Mouse (Mus musculus) liver, adult 2 months (tissue): ENCODE results near the gene Arrdc3. TPM values are rescaled to one million over a fixed set of nuclear protein-coding genes. Genes with fewer than 3 reads are reported as not detected.

ENCODE experiments used
- DNase-seq: peaks from one replicate; pipeline ENCODE4 v3.0.0-alpha.2; 2011; ENCODE audit warnings: low read depth, low spot score; ENCODE audit errors: extremely low read depth
- H3K27ac ChIP-seq: fragments of 200-500 bp; replicated peaks from 2 replicates; pipeline ENCODE4 v1.5.1; 2012; ENCODE audit warnings: low read depth, mild to moderate bottlenecking, control low read depth, inconsistent platforms, low read length; ENCODE audit not compliant: insufficient read depth
- H3K27me3 ChIP-seq: fragments of 200-500 bp; 2 replicates; pipeline ENCODE4 v1.6.1; 2012; ENCODE audit warnings: mild to moderate bottlenecking, moderate library complexity, low read length, inconsistent platforms; ENCODE audit not compliant: control insufficient read depth, insufficient read depth
- H3K36me3 ChIP-seq: fragments of 200-500 bp; 2 replicates; pipeline ENCODE4 v1.6.1; 2012; ENCODE audit warnings: low read length, inconsistent platforms; ENCODE audit not compliant: control insufficient read depth, insufficient read depth
- H3K4me1 ChIP-seq: fragments of 200-500 bp; 2 replicates; pipeline ENCODE4 v1.6.1; 2011; ENCODE audit warnings: low read length; ENCODE audit not compliant: control insufficient read depth, insufficient read depth
- H3K4me3 ChIP-seq: fragments of 200-500 bp; 2 replicates; pipeline ENCODE4 v1.5.1; 2011; ENCODE audit warnings: low read depth, mild to moderate bottlenecking, control low read depth, low read length, moderate library complexity; ENCODE audit not compliant: insufficient read depth
- H3K79me2 ChIP-seq: fragments of 200-500 bp; 2 replicates; pipeline ENCODE4 v1.6.1; 2012; ENCODE audit warnings: inconsistent platforms, mild to moderate bottlenecking, low read length, moderate library complexity; ENCODE audit not compliant: control insufficient read depth, insufficient read depth
- H3K9ac ChIP-seq: fragments of 200-500 bp; 2 replicates; pipeline ENCODE4 v1.6.1; 2012; ENCODE audit warnings: low read depth, mild to moderate bottlenecking, control low read depth, inconsistent platforms, low read length
- CTCF ChIP-seq: fragments of 200-500 bp; IDR thresholded peaks from 2 replicates; pipeline ENCODE4 v1.5.1; 2011; ENCODE audit warnings: low read depth, low read length, control low read depth
- POLR2A ChIP-seq: fragments of 200-500 bp; IDR thresholded peaks from 2 replicates; pipeline ENCODE4 v1.6.1; 2011; ENCODE audit warnings: low read length, control low read depth; ENCODE audit not compliant: insufficient read depth; ENCODE audit errors: extremely low read depth
- WGBS: fragments of 180-500 bp; shearing (Covaris S2); methylation state at CpG from one replicate; pipeline ENCODE4 v1.1.7; 2018; 5-methylcytosine and 5-hydroxymethylcytosine counted together
- polyA plus RNA-seq: library from polyadenylated mRNA; depleted of rRNA; stranded (reverse); fragments of >200 nt; gene quantifications from 2 replicates; pipeline ENCODE4 v1.2.3, GENCODE M21; 2012
- total RNA-seq: library from RNA; depleted of rRNA; stranded (reverse); fragments of >200 nt; gene quantifications from 2 replicates; pipeline ENCODE4 v1.2.3, GENCODE M21; 2014

The Arrdc3 gene
- total and polyA plus RNA-seq, 2 experiments, result 87.1 to 318 TPM

GRCm38 (mm10) chr13:80882716-80883135 is 458 bp upstream of the Arrdc3 start:
- WGBS, result under 1% methylated on average over 23 of the region's 23 CpGs
- H3K4me1 ChIP-seq, result 0 out of 2 replicates have a peak, but pooled peaks cover 2% of the 10 kb centered on the region

GRCm38 (mm10) chr13:80883649-80884376 is 629 bp downstream of the Arrdc3 start:
- Histone ChIP-seq H3K4me3 (peak overlapping the region; percentile 90), H3K36me3 (peaks cover 12% of the 10 kb centered on the region), H3K79me2 (0 out of 2 replicates have a peak, but pooled peaks cover 3% of the 10 kb centered on the region), H3K4me1 (peaks cover 4% of the 10 kb centered on the region; the same call in 1 of the 2 replicates), H3K27me3 (no peaks in the 10 kb centered on the region), H3K9ac (peak overlapping the region; percentile 97), H3K27ac (peak overlapping the region; percentile 87)
- under 1% methylated on average over 23 of the region's 23 CpGs for WGBS
- TF ChIP-seq CTCF (no peak), POLR2A (no peak)
- DNase-seq, result peak; percentile 49

More at GRCm38 (mm10) chr13:80882716-80883135, 458 bp upstream of the Arrdc3 start:
- H3K36me3 ChIP-seq, result peaks cover 5% of the 10 kb centered on the region
- H3K4me3 ChIP-seq, result peak overlapping the region; percentile 53
- H3K27me3 ChIP-seq, result no peaks in the 10 kb centered on the region
- H3K79me2 ChIP-seq, result 0 out of 2 replicates have a peak, but pooled peaks cover 3% of the 10 kb centered on the region
- DNase-seq, result peak; percentile 76
- peak overlapping the region; percentile 57 for H3K9ac ChIP-seq
- peak overlapping the region; percentile 81 for H3K27ac ChIP-seq
- TF ChIP-seq CTCF (no peak), POLR2A (no peak)

GRCm38 (mm10) chr13:80884377-80884983 is 1.3 kb downstream of the Arrdc3 start:
- peak overlapping the region; percentile 87 for H3K9ac ChIP-seq
- TF ChIP-seq POLR2A (no peak), CTCF (no peak)
- peak; percentile 61 for DNase-seq
- WGBS, result under 1% methylated on average over 15 of the region's 15 CpGs
- peak overlapping the region; percentile 90 for H3K4me3 ChIP-seq
- peak overlapping the region; percentile 86 for H3K27ac ChIP-seq
- 0 out of 2 replicates have a peak, but pooled peaks cover 3% of the 10 kb centered on the region for H3K79me2 ChIP-seq
- H3K4me1 ChIP-seq, result peaks cover 4% of the 10 kb centered on the region; the same call in 1 of the 2 replicates
- no peaks in the 10 kb centered on the region for H3K27me3 ChIP-seq
- H3K36me3 ChIP-seq, result peaks cover 15% of the 10 kb centered on the region

GRCm38 (mm10) chr13:80885103-80885833 is 2.1 kb downstream of the Arrdc3 start:
- under 1% methylated on average over 47 of the region's 47 CpGs for WGBS
- H3K4me3 ChIP-seq, result peak overlapping the region; percentile 90
- peaks cover 4% of the 10 kb centered on the region; the same call in 1 of the 2 replicates for H3K4me1 ChIP-seq
- no peak for TF ChIP-seq CTCF
- TF ChIP-seq POLR2A, result peak; percentile 81
- no peaks in the 10 kb centered on the region for H3K27me3 ChIP-seq
- H3K27ac ChIP-seq, result peak overlapping the region; percentile 95
- H3K79me2 ChIP-seq, result 0 out of 2 replicates have a peak, but pooled peaks cover 3% of the 10 kb centered on the region
- peak overlapping the region; percentile 96 for H3K9ac ChIP-seq
- peaks cover 19% of the 10 kb centered on the region for H3K36me3 ChIP-seq
- peak; percentile 89 for DNase-seq

- peaks cover 4% of the 10 kb centered on the region; the same call in 1 of the 2 replicates for H3K4me1 ChIP-seq
- TF ChIP-seq CTCF, result no peak
- TF ChIP-seq POLR2A, result peak; percentile 26; the same call in 1 of the 2 replicates
- H3K79me2 ChIP-seq, result 0 out of 2 replicates have a peak, but pooled peaks cover 3% of the 10 kb centered on the region
- peaks cover 27% of the 10 kb centered on the region for H3K36me3 ChIP-seq
- WGBS, result under 1% methylated on average over 72 of the region's 72 CpGs
- H3K27me3 ChIP-seq, result no peaks in the 10 kb centered on the region
- DNase-seq, result peak; percentile 57
- peak overlapping the region; percentile 95 for H3K27ac ChIP-seq
- H3K9ac ChIP-seq, result peak overlapping the region; percentile 96
- peak overlapping the region; percentile 90 for H3K4me3 ChIP-seq
Observed at GRCm38 (mm10) chr13:80885834-80886663, 2.9 kb downstream of the Arrdc3 start.
